Mouse (Mus musculus) E14TG2a.4 (cell line): ENCODE data around the gene Sgcd.

Experiments
- CTCF ChIP-seq: conservative IDR thresholded peaks from 2 replicates; pipeline ENCODE4 v1.5.1; 2014; ENCODE audit warnings: low read length
- POU5F1 ChIP-seq: IDR thresholded peaks from 2 replicates; pipeline ENCODE4 v1.6.1; 2014; ENCODE audit warnings: low read length, borderline replicate concordance

- no peak for TF ChIP-seq CTCF
- no peak for TF ChIP-seq POU5F1
Measured at GRCm38 (mm10) chr11:46882456-46882855, 1106.3 kb downstream of the Sgcd start.
